ENCODE assay signal across 11 mouse cellular contexts in genomic region chr11:60093984-60094587, GRCm38 (mm10). TPM values are rescaled to one million over a fixed set of nuclear protein-coding genes. Genes with fewer than 3 reads are reported as not detected.
A peak's percentile ranks its signal among the peaks of the same experiment; 100 is the strongest.
DNase-seq lines count a peak whose midpoint lies in the region; ATAC-seq and TF ChIP-seq lines count a peak whose summit lies in the region.
"Had no signal": no experiment of that assay in that cellular context is flagged by ENCODE, and none has a peak within 500 bp of the region (broad histone marks: within the 10 kb centered on the region; RNA-seq: fewer than 3 reads in every experiment).

No protein-coding gene starts in this region.

- 37% methylated on average over 7 of the region's 7 CpGs for WGBS in embryonic facial prominence, embryonic 12.5 days
- 36% methylated on average over 7 of the region's 7 CpGs for WGBS in hindbrain, embryonic 11.5 days
- WGBS in midbrain, embryonic 15.5 days = 14% methylated on average over 7 of the region's 7 CpGs

- H3K4me2 ChIP-seq in embryonic facial prominence, embryonic 12.5 days (replicated peaks) = no peak overlapping the region
- no peak overlapping the region for H3K4me2 ChIP-seq in hindbrain, embryonic 11.5 days (replicated peaks; ENCODE audit: low read depth, low read length)
- H3K4me2 ChIP-seq in midbrain, embryonic 15.5 days = 0 out of 2 replicates have a peak overlapping the region, but pooled peaks have one; percentile 2

- H3K9ac ChIP-seq in embryonic facial prominence, embryonic 12.5 days = no peak overlapping the region; the same call in 1 of the 2 replicates
- no peak overlapping the region for H3K9ac ChIP-seq in hindbrain, embryonic 11.5 days (ENCODE audit: low read depth, low read length)
- peak overlapping the region; percentile 25; the same call in 1 of the 2 replicates for H3K9ac ChIP-seq in midbrain, embryonic 15.5 days
- H3K9ac ChIP-seq: liver, embryonic 14.5 days had no signal

- H3K4me3 ChIP-seq in embryonic facial prominence, embryonic 12.5 days = no peak overlapping the region
- no peak overlapping the region for H3K4me3 ChIP-seq in hindbrain, embryonic 11.5 days (ENCODE audit: low read depth, low read length)
- H3K4me3 ChIP-seq in midbrain, embryonic 15.5 days = no peak overlapping the region

- no peaks in the 10 kb centered on the region for H3K27me3 ChIP-seq in embryonic facial prominence, embryonic 12.5 days
- H3K27me3 ChIP-seq in hindbrain, embryonic 11.5 days (ENCODE audit: control insufficient read depth, insufficient read depth, low read length) = no peaks in the 10 kb centered on the region
- H3K27me3 ChIP-seq in midbrain, embryonic 15.5 days (replicated peaks) = no peaks in the 10 kb centered on the region

- DNase-seq in brain, embryonic 14.5 days (ENCODE audit: low read depth) = peak; percentile 73
- DNase-seq in hindbrain, embryonic 11.5 days (ENCODE audit: low spot score) = peak; percentile 31
- no peak for DNase-seq in B cell, adult 2 months
- DNase-seq in gastrocnemius, postnatal 4 days (ENCODE audit: low spot score in 2 of 2) = no peak
- DNase-seq: cerebellum, adult 8-10 months had no signal

- no peak for ATAC-seq in embryonic facial prominence, embryonic 12.5 days (ENCODE audit: insufficient number of reproducible peaks, insufficient read depth, low FRiP score, low TSS enrichment)
- ATAC-seq in hindbrain, embryonic 11.5 days (ENCODE audit: low FRiP score) = peak; percentile 71
- ATAC-seq in midbrain, embryonic 15.5 days (replicated peaks) = peak; percentile 71
- no peak for ATAC-seq in frontal cortex, adult (ENCODE audit: low TSS enrichment)
- ATAC-seq: inflammation-experienced regulatory T-cells, adult 6 months had no signal

- TF ChIP-seq POLR2A in brain, embryonic 14.5 days (IDR thresholded peaks at IDR 0.05; ENCODE audit: borderline replicate concordance, extremely low read depth, insufficient read depth, insufficient read length, poor library complexity, severe bottlenecking) = no peak

- TF ChIP-seq CTCF in brain, embryonic 14.5 days (IDR thresholded peaks at IDR 0.05; ENCODE audit: borderline replicate concordance, extremely low read depth, insufficient read depth, insufficient read length) = no peak

- 0 out of 2 replicates have a peak overlapping the region, but pooled peaks have one; percentile 41 for H3K27ac ChIP-seq in embryonic facial prominence, embryonic 12.5 days
- H3K27ac ChIP-seq in hindbrain, embryonic 11.5 days (ENCODE audit: low read depth, low read length) = peak overlapping the region; percentile 76
- H3K27ac ChIP-seq in midbrain, embryonic 15.5 days = peak overlapping the region; percentile 75
- H3K27ac ChIP-seq: liver, embryonic 14.5 days; stomach, postnatal 0 days had no signal

- peaks cover 25% of the 10 kb centered on the region for H3K4me1 ChIP-seq in embryonic facial prominence, embryonic 12.5 days
- peaks cover 8% of the 10 kb centered on the region for H3K4me1 ChIP-seq in hindbrain, embryonic 11.5 days (replicated peaks; ENCODE audit: control insufficient read depth, insufficient read depth, low read length)
- H3K4me1 ChIP-seq in midbrain, embryonic 15.5 days = peaks cover 39% of the 10 kb centered on the region

- H3K9me3 ChIP-seq in embryonic facial prominence, embryonic 12.5 days = no peaks in the 10 kb centered on the region
- H3K9me3 ChIP-seq in hindbrain, embryonic 11.5 days (ENCODE audit: control insufficient read depth, low read length) = no peaks in the 10 kb centered on the region
- H3K9me3 ChIP-seq in midbrain, embryonic 15.5 days = no peaks in the 10 kb centered on the region

- H3K36me3 ChIP-seq in embryonic facial prominence, embryonic 12.5 days = no peaks in the 10 kb centered on the region
- H3K36me3 ChIP-seq in hindbrain, embryonic 11.5 days (ENCODE audit: control insufficient read depth, insufficient read depth, low read length) = no peaks in the 10 kb centered on the region
- H3K36me3 ChIP-seq in midbrain, embryonic 15.5 days (replicated peaks) = no peaks in the 10 kb centered on the region

RNA-seq across cellular contexts. Expression of gene Rai1, which starts 10.7 kb away (rescaled TPM):
- polyA plus RNA-seq in brain, embryonic 14.5 days (2012; rRNA removed) = 65.8 and 78.4 TPM in 2 replicates
- polyA plus RNA-seq in embryonic facial prominence, embryonic 12.5 days (2016; fragmentation: Nextera tagmentation; extraction: Ambion mirVana) = 35.6 and 36.4 TPM in 2 replicates
- 22.6 and 28.1 TPM in 2 replicates for polyA plus RNA-seq in hindbrain, embryonic 11.5 days (2014; fragmentation: Nextera tagmentation; extraction: Ambion mirVana)
- 34.2 and 34.7 TPM in 2 replicates for polyA plus RNA-seq in midbrain, embryonic 15.5 days (2015; fragmentation: Nextera tagmentation; extraction: Ambion mirVana)
- 10 to 100 TPM; 41.7 to 44.6 TPM for total RNA-seq in gastrocnemius, postnatal 4 days (2021)

RNA-seq across cellular contexts. Expression of gene Pemt, which starts 47.8 kb away (rescaled TPM):
- polyA plus RNA-seq in brain, embryonic 14.5 days (2012; rRNA removed) = 5.9 and 7.6 TPM in 2 replicates
- 4.0 and 4.8 TPM in 2 replicates for polyA plus RNA-seq in embryonic facial prominence, embryonic 12.5 days (2016; fragmentation: Nextera tagmentation; extraction: Ambion mirVana)
- polyA plus RNA-seq in hindbrain, embryonic 11.5 days (2014; fragmentation: Nextera tagmentation; extraction: Ambion mirVana) = 5.1 and 7.2 TPM in 2 replicates
- polyA plus RNA-seq in midbrain, embryonic 15.5 days (2015; fragmentation: Nextera tagmentation; extraction: Ambion mirVana) = 8.1 and 8.4 TPM in 2 replicates
- total RNA-seq in gastrocnemius, postnatal 4 days (2021) = 1 to 10 TPM; 5.9 to 7.7 TPM

Comparison
In these comparisons a context has a peak if more than half of its experiments do, and no peak if none do; other contexts are left out.
1. DNase-seq: peak in brain, embryonic 14.5 days (single experiment) and hindbrain, embryonic 11.5 days (single experiment); none in B cell, adult 2 months (0 of 2) and gastrocnemius, postnatal 4 days (0 of 2).
2. ATAC-seq: peak in hindbrain, embryonic 11.5 days (single experiment) and midbrain, embryonic 15.5 days (single experiment); none in embryonic facial prominence, embryonic 12.5 days (single experiment) and frontal cortex, adult (single experiment).
3. Peak in every context shown above with its lines, with median percentiles within 50 percentile points of each other: H3K27ac ChIP-seq.